Mouse (Mus musculus) lung, adult 2 months (tissue): Measurements from ENCODE around the gene Cntd1.

Experiments
- CTCF ChIP-seq: fragments of 200-500 bp; IDR thresholded peaks from 2 replicates; pipeline ENCODE4 v1.5.1; 2011; ENCODE audit warnings: mild to moderate bottlenecking, low read length, control low read depth; ENCODE audit not compliant: insufficient read depth
- POLR2A ChIP-seq: fragments of 200-500 bp; IDR thresholded peaks from 2 replicates; pipeline ENCODE4 v1.6.1; 2011; ENCODE audit warnings: low read depth, mild to moderate bottlenecking, control low read depth, low read length, borderline replicate concordance; ENCODE audit errors: extremely low read depth

- no peak for TF ChIP-seq CTCF
- TF ChIP-seq POLR2A: no peak
Measured at GRCm38 (mm10) chr11:101338123-101338760, 59.4 kb downstream of the Cntd1 start.
